Mouse (Mus musculus): Measurements from ENCODE around the gene Mrpl23. TPM values are rescaled to one million over a fixed set of nuclear protein-coding genes. Genes with fewer than 3 reads are reported as not detected.

Gene Mrpl23
- total and polyA plus RNA-seq, 3 experiments, result 11.4 to 48.2 TPM; not detected in 1

- no peak overlapping the region for H3K9ac ChIP-seq (ENCODE audit: control insufficient read depth, low read depth, low read length, poor library complexity, severe bottlenecking)
- no peaks in the 10 kb centered on the region for H3K9me3 ChIP-seq (replicated peaks; ENCODE audit: insufficient read depth, low read length)
- no peak overlapping the region for H3K4me3 ChIP-seq (ENCODE audit: control insufficient read depth in 1 of 2, insufficient read depth in 1 of 2, low read depth in 2 of 2, low read length in 2 of 2)
- H3K27ac ChIP-seq (ENCODE audit: control insufficient read depth, low read depth, low read length), result no peak overlapping the region
- no peaks in the 10 kb centered on the region for H3K79me2 ChIP-seq (ENCODE audit: control insufficient read depth, insufficient read depth, low read length, poor library complexity)
- H3K36me3 ChIP-seq (ENCODE audit: control insufficient read depth in 1 of 2, insufficient read depth in 2 of 2, low read length in 2 of 2), result no peaks in the 10 kb centered on the region
- no peaks in the 10 kb centered on the region for H3K27me3 ChIP-seq (ENCODE audit: control insufficient read depth in 1 of 2, insufficient read depth in 2 of 2, low read length in 2 of 2)
- DNase-seq (ENCODE audit: low read depth, low spot score), result no peak
- TF ChIP-seq USF2 (IDR thresholded peaks at IDR 0.05; ENCODE audit: borderline replicate concordance in 1 of 2, insufficient read depth in 1 of 2, low read depth in 1 of 2, low read length in 2 of 2) (no peak), POLR2AphosphoS5 (IDR thresholded peaks at IDR 0.05; ENCODE audit: borderline replicate concordance, low read depth, low read length) (no peak), ZKSCAN1 (IDR thresholded peaks at IDR 0.05; ENCODE audit: low read depth, low read length) (no peak)
- no peaks in the 10 kb centered on the region for H3K4me1 ChIP-seq (ENCODE audit: control insufficient read depth in 1 of 2, insufficient read depth in 2 of 2, low read length in 2 of 2)
Observed at GRCm38 (mm10) chr7:142584882-142585281, 52.4 kb downstream of the Mrpl23 start.

- H3K36me3 ChIP-seq (ENCODE audit: control insufficient read depth in 1 of 2, insufficient read depth in 2 of 2, low read length in 2 of 2), result no peaks in the 10 kb centered on the region
- no peaks in the 10 kb centered on the region for H3K27me3 ChIP-seq (ENCODE audit: control insufficient read depth in 1 of 2, insufficient read depth in 2 of 2, low read length in 2 of 2)
- TF ChIP-seq KAT2A (conservative IDR thresholded peaks at IDR 0.05; ENCODE audit: low read depth, low read length) (no peak), ZC3H11A (IDR thresholded peaks at IDR 0.05; ENCODE audit: low read depth, low read length) (no peak), ETS1 (IDR thresholded peaks at IDR 0.05; ENCODE audit: low read depth, low read length) (no peak), TBP (IDR thresholded peaks at IDR 0.05; ENCODE audit: low read depth, low read length) (no peak), TAL1 (IDR thresholded peaks at IDR 0.05; ENCODE audit: low read length) (no peak), NRF1 (IDR thresholded peaks at IDR 0.05; ENCODE audit: insufficient read depth, low read depth, low read length, poor library complexity, severe bottlenecking) (no peak), MXI1 (IDR thresholded peaks at IDR 0.05; ENCODE audit: low read depth, low read length) (no peak), POLR2A (IDR thresholded peaks at IDR 0.05; ENCODE audit: control insufficient read depth in 1 of 2, insufficient read depth in 1 of 2, low read depth in 1 of 2, low read length in 2 of 2, poor library complexity in 1 of 2) (no peak), USF1 (IDR thresholded peaks at IDR 0.05; ENCODE audit: low read depth, low read length) (no peak)
- no peak overlapping the region for H3K27ac ChIP-seq (ENCODE audit: control insufficient read depth, low read depth, low read length)
- H3K4me3 ChIP-seq (ENCODE audit: control insufficient read depth in 1 of 2, insufficient read depth in 1 of 2, low read depth in 2 of 2, low read length in 2 of 2), result no peak overlapping the region
- no peaks in the 10 kb centered on the region for H3K4me1 ChIP-seq (ENCODE audit: control insufficient read depth in 1 of 2, insufficient read depth in 2 of 2, low read length in 2 of 2)
- no peak overlapping the region for H3K9ac ChIP-seq (ENCODE audit: control insufficient read depth, low read depth, low read length, poor library complexity, severe bottlenecking)
- DNase-seq (ENCODE audit: low read depth, low spot score), result no peak
- H3K9me3 ChIP-seq (replicated peaks; ENCODE audit: insufficient read depth, low read length), result no peaks in the 10 kb centered on the region
- no peaks in the 10 kb centered on the region for H3K79me2 ChIP-seq (ENCODE audit: control insufficient read depth, insufficient read depth, low read length, poor library complexity)
Observed at GRCm38 (mm10) chr7:142585890-142586289, 53.4 kb downstream of the Mrpl23 start.

GRCm38 (mm10) chr7:142588282-142588941 is 55.9 kb downstream of the Mrpl23 start:
- no peaks in the 10 kb centered on the region for H3K4me1 ChIP-seq (ENCODE audit: control insufficient read depth in 1 of 2, insufficient read depth in 2 of 2, low read length in 2 of 2)
- no peak overlapping the region for H3K27ac ChIP-seq (ENCODE audit: control insufficient read depth, low read depth, low read length)
- H3K79me2 ChIP-seq (ENCODE audit: control insufficient read depth, insufficient read depth, low read length, poor library complexity), result no peaks in the 10 kb centered on the region
- H3K9me3 ChIP-seq (replicated peaks; ENCODE audit: insufficient read depth, low read length), result no peaks in the 10 kb centered on the region
- H3K27me3 ChIP-seq (ENCODE audit: control insufficient read depth in 1 of 2, insufficient read depth in 2 of 2, low read length in 2 of 2), result peaks cover 0 to 3% of the 10 kb centered on the region in 2 experiments; a peak in 2 of 4 replicates
- TF ChIP-seq GATA1 (IDR thresholded peaks at IDR 0.05; ENCODE audit: low read depth, low read length) (no peak), USF1 (IDR thresholded peaks at IDR 0.05; ENCODE audit: low read depth, low read length) (no peak), NRF1 (IDR thresholded peaks at IDR 0.05; ENCODE audit: insufficient read depth, low read depth, low read length, poor library complexity, severe bottlenecking) (no peak), MAFK (IDR thresholded peaks at IDR 0.05; ENCODE audit: borderline replicate concordance, low read depth, low read length) (no peak), CHD1 (IDR thresholded peaks at IDR 0.05; ENCODE audit: low read depth, low read length) (no peak), ZC3H11A (IDR thresholded peaks at IDR 0.05; ENCODE audit: low read depth, low read length) (no peak), BHLHE40 (IDR thresholded peaks at IDR 0.05; ENCODE audit: borderline replicate concordance, low read depth, low read length) (no peak), ZKSCAN1 (IDR thresholded peaks at IDR 0.05; ENCODE audit: low read depth, low read length) (no peak)
- no peaks in the 10 kb centered on the region for H3K36me3 ChIP-seq (ENCODE audit: control insufficient read depth in 1 of 2, insufficient read depth in 2 of 2, low read length in 2 of 2)
- no peak for DNase-seq (ENCODE audit: low read depth, low spot score)
- H3K9ac ChIP-seq (ENCODE audit: control insufficient read depth, low read depth, low read length, poor library complexity, severe bottlenecking), result no peak overlapping the region
- H3K4me3 ChIP-seq (ENCODE audit: control insufficient read depth in 1 of 2, insufficient read depth in 1 of 2, low read depth in 2 of 2, low read length in 2 of 2), result no peak overlapping the region
